Mouse (Mus musculus) c-Kit-positive CD71-positive TER-119-negative erythroid progenitor cells, embryonic 14.5 days (primary cell): ENCODE data around the gene Rbm15.

Source experiments
- DNase-seq: peaks from one replicate; pipeline ENCODE4 v3.0.0-alpha.2; 2013; ENCODE audit warnings: low read depth

Gene Rbm15

DNA sequence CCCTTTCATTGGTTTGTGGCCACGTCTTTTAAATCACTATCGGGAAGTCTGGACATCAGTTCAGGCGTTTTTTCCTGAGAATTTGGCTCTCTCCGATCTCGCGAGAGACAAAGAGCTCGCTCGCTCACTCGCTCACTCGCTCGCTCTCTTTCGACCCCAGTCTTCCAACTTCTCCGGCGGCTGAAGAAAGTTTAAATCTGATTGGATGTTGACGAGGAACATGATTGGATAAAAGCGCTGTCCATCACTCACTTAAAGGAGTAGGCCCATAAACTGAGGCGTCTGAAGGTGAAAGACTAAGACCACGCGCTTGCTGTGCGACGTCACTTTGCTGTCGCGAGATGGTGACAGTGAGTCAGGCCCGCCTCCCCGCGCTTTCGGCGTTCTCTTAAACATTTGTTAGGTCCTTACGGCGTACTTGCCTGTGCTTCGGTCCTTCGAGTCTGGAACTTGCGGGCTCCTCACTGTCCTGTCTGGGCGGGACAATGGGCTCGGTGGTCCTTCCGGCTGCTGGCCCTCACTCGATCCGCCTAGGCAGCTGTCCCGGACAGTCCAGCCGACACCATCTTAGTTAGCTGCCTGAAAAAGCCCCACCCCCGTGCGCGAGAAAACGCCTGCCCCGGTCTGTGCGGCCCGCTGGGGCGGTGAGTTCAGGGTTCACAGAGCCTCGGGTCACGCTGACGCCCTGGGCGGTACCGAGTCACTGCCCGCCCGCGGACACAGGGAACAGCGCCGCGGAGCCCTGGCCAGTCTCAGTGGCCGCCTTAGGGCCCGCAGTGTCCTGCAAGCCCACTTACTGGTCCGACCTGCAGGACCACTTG, at the start of gene Rbm15:
Gene Rbm15, minus strand, starts transcription at position 293 of the 821 bp plus-strand sequence.
- DNase-seq = peak; percentile 99

DNA sequence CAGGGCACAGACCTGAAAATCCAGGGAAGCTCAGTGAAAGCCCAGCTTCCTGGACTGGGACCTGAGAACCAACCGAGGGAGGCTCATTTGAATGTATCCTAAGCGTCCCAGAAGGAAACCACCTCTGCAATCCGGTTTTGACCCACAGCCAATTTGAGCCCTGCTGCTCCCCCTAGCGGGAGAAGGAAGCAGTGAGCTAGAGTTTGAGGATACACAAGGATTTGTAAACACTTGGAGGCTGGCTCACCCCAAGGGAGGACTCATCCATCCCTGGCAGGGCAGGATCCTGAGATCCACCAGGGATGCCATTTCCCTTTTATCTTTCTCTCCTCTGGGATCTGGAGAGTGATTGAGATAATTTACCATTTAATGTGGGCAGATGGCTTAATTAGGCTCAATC, 45.9 kb upstream of the Rbm15 start:
- peak; percentile 53 for DNase-seq

DNA sequence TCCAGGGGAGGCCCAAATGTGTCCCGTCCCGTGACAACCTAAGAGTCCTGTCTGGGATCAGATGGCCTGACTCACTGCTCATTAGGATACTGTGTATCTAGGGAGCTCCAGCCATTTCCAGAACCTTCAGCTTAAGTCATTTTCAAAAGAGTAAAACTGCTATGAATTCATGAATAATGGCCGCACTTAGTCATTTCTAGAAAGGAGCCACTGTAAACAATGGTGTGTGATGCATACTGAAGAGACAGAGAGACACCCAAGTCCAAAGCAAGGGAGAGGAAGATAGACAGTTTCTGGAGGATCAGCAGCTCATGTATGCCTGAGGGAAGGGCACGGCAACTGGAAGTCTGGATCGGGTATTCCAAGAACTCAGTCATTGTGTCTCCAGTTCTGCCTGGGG, 45.2 kb upstream of the Rbm15 start:
- DNase-seq = no peak

DNA sequence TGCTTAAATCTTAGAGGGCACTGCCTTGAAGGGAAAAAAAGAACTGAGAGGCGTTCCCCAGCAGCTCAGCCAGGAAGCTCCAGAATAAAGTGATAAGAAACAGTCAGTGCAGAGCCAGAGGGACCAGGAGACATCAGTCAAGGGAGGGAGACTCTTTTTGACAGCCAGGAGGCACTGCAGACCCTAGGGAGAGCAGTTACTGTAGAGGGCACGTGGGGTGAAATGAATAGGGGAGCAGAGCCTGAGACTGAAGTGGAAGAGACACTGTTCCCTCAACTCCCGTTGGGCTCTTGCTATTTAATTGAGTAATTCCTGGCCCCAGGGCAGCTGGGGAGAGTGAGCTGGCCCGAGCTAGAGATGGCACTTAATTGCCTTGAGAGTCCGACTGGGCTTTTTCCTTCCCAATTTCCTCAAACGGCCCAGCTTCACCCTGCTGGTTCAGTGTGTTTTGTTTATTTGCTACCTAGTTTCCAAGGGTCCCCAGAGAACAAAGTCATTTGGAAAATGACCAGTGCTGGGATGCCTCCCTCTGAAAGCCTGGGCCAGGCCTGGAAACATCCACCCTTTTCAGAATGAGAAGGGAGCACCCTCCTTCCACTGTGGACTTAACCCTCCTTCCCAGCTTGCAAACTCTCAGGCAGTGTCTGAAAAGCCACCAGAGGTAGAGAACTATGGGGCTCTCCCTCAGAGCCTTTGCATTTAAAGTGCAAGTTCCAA, 41.6 kb upstream of the Rbm15 start:
- no peak for DNase-seq

DNA sequence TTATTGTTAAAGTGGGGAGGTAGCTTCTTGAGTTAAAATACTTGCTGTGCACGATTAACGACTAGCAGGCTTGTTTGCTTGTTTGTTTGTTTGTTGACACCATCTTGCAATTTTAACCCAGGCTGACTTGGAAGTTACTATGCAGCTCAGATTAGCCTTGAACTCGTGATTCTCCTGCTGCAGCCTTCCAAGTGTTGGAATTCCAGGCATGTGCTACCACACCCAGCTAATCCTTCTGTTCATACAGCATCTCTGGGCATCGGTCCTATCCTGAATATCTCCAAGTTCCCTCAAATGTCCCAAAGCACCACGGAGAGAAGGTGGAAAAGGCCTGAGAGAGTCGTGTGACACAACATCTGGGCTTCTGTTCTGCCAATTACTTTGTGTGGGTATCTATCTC, 35.7 kb upstream of the Rbm15 start:
- no peak for DNase-seq

DNA sequence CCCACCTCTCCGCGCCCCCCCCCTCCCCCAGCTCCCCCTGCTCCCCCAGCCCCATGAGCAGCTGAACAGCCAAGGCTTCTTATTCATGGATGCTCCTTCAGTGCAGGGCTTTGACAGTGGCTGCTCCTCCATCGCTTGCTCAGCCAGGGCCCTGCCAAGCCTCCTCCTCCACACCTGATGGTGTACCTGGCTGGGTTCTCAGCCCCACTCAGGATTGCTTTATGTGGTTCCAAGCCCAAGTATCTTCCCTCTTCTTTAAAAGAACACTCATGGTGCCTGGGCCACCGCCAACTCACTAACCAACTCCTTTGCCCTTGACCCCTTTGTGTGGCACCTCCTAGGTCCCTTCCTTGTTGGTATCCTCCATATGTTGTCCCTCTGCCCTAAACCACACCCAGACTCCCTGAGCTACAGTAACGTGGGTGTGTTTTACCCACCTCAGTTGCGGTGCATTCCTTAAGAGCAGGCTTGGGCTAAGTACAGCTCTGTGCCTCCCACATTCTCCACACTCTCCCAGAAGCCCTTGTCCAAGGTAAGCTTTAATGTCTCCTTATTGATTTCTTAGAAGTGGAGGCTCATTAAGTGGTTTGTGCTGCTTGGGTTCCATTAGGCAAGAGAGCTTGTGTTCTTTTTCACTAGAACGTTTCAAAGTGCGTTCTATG, 34.6 kb upstream of the Rbm15 start:
- DNase-seq = no peak

DNA sequence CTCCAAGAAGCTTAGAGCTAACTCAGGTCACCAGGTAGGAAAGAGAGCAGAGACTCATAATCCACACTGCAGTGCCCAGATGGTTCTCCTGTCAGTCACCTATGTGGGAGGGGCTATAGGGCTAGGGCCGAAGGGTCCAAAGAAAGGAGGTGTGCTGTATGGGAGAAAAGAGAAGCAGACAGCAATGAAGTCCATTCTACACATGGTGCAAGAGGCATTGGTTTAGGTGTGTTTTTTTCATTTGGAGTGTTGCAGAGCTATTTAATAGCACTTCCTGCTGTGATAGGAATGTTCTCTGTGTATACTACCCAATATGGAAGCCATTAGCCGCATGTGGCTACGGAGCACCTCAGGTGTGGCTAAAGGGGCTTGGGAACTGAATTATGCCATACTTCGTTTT, 31.9 kb upstream of the Rbm15 start:
- DNase-seq = no peak

DNA sequence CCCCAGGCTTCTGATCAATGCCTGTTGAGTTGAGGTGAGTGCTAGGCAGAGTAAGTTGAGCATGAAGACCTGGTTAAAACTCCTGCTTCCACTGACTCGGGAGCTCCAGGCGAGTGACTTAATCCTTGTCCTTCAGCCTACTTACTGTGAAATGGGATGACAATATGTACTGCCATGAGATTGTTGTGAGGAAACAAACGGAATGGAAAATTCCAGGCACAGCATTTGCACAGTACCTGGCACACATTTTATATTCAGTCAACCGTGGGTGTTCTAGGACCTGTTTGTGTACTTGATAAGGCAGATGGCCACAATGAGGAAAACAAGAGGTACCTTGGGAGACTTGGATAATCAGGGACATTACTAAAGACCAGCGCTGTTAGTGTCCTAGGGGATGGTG, 29.9 kb upstream of the Rbm15 start:
- DNase-seq = no peak

DNA sequence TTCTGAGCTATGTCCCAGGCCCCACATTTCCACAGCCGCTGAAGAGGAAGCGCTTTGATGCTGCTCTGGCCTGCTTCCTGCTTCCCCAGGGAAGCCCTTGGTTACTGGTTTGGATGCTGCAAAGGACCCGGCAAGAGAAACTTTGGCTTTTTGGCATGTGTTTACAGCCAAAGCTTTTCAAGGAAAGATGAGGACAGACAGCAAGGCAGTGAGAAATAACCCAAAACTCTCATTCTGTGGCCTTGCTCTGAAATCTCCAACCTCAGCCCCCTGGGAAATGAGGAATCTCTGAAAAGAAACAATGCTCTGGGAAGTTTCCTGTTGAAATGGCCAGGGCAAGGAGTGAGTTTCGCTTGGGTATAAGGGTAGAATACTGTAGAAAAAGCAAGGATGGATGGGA, 26.9 kb upstream of the Rbm15 start:
- DNase-seq = no peak

DNA sequence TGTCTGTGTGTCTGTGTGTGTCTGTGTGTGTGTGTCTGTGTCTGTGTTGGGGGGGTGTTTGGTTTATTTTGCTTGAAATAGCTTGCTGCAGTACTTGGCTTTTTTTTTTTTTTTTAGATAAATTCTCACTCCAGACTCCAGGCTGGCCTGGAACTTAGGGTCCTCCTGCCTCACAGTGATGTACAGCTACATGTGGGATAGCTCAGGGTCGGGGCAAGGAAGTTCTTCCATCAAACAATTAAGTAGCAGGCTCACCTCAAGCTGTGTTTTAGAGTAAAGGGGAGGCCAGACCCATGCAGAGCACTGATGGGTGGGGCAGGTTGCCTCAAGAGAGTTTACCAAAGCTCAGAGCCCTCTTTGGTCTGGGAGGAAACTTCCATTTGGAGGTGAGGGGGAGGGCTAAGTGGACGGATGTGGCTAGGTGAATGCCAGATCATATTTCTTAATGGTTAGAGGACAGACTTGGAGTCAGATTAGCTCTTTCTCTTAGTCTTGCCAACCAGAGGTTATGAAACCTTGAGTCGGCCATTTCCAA, 24.3 kb upstream of the Rbm15 start:
- no peak for DNase-seq

DNA sequence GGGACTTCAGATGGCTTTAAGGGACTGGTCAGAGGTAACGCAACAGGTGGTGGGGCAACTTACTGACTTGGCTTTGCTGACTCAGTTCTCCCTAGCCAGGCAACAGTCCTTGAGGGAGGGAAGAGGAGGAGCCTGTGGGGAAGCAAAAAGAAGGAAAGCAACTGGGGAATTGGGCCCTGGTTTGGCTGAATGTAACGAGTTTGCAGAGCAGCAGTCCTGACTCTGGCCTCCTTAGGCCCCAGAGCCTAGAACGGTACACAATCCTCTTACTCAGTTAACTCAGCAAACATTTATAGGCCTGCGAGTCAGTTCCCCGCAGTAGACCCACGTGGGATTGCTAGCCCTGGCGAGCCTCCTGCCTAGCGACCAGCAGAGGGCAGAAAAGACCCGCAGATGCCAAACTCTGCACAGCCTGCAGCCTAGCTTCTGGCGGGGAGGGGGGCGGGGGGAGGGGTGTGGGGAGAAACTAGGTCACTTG, 23.5 kb upstream of the Rbm15 start:
- DNase-seq = peak; percentile 24

DNA sequence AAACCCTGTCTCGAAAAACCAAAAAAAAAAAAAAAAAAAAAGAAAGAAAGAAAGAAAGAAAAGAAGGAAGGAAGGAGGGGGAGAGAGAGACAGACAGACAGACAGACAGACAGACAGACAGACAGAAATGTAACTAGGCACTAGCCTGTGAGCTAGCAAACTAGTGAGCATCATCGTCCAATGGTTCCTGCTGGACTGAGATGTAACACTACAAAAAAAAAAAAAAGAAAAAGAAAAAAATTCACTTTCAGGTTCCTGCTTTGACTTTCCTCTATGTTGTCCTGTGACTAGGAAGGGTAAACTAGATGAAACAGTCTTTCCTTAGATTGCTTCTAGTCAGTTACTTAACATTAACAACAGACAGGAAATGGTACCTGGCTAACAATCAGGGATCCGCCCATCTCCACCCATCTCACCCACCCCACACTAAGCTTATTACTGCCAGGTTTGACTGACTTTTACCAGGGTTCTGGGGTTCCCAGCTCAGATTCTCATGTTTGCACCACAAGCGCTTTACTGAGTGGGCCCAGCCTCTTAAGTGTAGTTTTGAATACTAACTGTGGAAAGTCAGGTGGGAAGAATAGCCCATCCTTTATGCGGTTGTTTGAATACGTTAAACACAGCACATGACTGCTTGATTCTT, 22.3 kb upstream of the Rbm15 start:
- no peak for DNase-seq

DNA sequence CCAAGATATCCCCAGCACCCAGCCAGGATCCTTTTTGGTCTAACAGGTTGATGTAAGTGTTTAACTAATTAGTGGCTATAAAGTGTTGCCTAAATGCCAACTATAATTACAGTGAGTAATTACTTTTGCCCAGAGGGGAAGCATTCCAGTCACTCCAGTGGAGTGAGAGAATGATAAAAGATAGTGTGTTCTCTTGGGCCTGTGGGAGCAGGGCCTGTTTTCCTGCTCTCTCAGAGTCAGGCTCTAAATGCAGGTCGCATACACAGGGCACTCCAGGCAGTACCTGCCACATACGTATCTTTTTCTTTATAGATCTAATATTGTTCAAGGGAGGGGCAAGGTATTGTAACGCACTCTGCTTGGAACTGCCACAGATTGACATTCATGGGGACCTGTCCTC, 18.2 kb upstream of the Rbm15 start:
- no peak for DNase-seq

DNA sequence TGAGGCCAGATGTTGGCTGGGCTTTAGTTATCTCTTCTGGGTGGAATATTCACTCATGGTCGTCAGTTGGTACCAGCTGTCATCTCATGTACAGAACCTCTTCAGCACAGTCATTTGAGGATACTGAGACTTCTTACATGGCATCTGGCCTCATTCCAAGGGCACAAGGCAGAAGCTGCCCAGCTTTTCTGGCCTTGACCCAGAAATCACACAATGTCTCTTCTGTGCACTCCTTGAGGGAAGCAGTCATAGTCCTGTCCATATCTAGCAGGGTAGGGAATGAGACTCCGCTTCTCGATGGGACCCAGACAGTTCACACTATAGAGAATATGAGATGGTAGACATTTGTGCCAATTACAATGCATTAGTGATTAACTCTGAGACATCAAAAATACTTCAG, 15.5 kb upstream of the Rbm15 start:
- no peak for DNase-seq

DNA sequence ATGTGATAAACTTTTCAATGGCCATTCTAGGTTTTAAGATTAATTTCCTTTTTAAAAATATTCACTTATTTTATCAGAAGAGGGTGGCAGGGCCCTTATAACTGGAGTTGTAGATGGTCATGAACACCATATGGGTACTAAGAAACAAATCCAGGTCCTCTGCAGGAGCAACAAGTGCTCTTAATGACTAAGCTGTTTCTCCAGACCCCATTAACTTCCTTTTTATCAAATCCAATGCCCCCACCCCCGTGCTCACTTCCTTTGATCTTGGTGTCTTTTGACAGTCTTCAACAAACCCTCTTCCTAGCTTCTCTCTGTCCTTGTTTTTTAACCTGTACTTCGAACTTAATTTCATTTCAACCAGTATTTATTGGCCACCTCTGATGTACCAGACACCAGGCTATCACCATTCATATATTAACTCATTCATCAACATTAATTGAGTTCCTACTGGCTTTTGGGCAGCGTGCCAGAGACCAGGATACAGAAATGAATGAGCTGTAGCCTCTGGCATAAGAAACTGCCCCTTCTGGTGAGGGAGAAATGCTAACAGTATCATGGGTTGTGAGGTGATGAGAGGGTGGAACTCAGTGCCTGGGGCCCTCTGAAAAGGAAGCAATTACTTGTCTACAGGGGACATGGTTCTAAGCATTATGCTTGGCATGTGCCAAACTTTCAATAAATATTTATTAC, 11.7 kb upstream of the Rbm15 start:
- DNase-seq = no peak

DNA sequence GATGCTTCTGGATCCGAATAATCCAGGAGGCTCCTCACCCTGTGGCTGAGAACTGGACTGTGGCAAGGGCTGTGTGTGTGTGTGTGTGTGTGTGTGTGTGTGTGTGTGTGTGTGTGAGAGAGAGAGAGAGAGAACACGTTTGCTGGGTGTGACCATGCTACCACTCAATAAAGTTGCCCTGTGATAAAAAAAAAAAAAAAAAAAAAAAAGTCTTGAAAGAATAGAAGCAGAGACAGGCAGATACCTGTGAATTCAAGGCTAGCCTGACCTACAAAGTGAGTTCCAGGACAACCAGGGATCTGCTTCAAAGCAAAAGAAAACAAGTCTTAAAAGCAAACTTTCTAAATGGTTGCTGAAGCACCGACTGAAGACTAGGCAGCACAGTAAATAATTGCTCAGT, 10.5 kb upstream of the Rbm15 start:
- no peak for DNase-seq

DNA sequence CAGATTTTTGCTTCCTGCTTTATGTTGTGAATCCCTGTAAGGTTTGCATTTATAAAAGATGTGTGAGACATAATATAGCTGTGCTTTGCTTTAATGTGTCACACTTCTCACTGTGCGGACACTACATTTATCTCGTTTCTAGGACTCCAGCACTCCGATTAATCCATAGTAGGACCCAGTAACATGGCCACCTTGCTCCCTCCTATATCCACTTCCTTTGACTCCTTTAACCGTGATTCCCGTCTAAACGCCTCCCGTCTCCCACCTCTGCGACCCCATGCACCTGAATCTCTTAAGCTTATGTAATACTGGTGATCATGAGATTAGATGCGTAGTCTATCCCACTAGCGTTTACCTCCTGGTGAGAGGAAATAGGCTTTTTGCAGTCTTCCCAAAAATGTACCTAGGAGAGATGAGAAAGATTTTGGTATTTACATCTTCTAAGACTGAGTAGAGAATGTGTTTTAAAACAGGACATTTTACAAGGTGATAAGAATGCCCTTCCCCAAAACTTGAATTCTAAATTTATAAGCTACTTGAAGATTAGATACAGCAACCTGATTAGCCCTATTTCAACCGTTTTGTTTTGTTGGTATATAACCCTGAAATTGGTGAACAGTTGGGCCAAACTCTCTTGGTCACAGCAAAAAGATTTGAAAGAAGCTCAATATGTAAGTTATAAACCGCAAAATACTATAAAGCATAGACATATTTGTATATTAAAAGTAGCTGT, 895 bp upstream of the Rbm15 start:
- DNase-seq = no peak

DNA sequence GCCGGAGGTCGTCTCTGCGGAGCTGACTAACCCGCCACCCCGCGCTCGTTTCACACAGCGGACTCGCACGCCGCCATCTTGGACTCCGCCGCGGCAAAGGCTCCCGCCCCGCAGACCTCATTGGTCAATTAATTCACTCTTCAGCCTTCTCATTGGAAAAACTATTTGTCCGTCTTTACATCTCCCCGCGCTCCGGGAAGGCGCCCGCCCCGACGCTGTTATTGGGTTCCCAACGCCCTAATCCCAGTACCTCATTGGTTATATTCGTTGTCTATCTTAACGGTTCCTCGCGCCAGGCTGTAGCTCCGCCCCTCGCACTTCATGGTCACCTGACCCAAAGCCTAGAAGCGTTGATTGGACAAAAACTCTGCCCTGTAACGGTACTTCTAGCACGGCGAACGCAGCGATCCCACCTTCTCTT, 503 bp downstream of the Rbm15 start:
- DNase-seq = peak; percentile 97

DNA sequence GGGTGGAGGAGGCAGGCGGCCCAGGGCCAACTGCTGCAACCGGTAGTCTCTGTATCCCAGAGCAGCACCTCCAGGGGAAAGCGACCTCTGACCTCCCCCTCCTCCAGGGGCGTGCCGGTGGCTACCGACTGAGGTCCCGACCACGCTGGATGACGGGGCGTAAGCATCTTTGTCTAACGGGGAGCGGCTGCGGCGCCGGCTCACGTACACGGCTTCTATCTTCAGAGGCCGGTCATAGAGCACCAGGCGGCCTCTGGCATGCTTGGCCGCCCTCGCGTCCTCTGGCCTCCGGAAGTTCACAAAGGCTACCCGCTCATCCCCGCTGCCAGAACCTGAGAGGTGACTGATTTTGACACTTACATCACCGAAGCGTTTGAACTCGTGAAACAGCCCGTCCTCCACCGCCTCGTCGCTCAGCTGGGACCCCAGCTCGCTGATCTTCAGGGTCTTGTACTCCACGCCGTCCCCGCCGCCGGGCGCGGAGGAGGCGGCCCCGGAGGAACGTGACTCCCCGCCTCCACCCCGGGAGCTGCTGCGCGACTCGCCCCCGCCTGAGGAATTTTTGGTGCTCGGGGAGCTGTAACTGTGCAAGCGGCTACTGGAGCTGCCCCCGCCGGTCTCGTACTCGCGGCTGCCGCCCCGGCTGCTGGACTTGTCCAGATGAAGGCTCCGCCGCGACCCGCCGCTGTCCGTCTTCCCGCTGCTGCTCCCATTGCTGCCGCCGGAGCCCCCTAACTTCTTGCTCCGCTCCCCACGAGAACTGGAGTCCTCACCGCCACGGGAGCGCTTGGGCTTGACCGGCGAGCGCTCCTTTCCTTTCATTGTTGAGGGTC, 1.1 kb downstream of the Rbm15 start:
- DNase-seq = peak; percentile 16

DNA sequence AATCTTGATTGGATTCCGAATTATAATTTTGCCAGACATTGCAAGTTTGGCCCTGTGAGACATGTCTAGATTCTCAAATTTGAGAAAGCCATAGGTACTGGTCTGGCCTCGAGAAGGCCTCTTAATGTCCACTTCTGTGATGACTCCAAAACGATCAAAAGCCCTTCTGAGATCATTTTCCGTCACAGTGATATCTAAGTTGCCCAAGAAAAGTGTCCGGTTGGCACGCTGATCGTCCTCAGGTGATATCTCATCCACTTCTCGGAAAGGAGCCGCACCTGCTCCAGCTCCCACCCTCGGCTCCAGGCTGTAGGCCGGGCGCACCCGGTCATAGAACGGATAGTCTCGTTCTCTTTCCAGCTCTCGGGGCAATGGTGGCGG, 1.7 kb downstream of the Rbm15 start:
- no peak for DNase-seq
